Mouse (Mus musculus): ENCODE data around the gene Lypd5.
"Not testable (repeated sequence)": the region's sequence is repeated elsewhere in the genome, so short reads cannot be mapped to it uniquely, and the experiment has no call there.

Lypd5 gene

GRCm38 (mm10) chr7:24384070-24384469 lies 35.1 kb downstream of the Lypd5 start:
- no peak for DNase-seq (ENCODE audit: low spot score)

GRCm38 (mm10) chr7:24384827-24385226 lies 35.8 kb downstream of the Lypd5 start:
- peak; percentile 80 for DNase-seq (ENCODE audit: low spot score)

GRCm38 (mm10) chr7:24387059-24387556 lies 38.1 kb downstream of the Lypd5 start:
- no peak for DNase-seq (ENCODE audit: low spot score)

- no peak for DNase-seq (ENCODE audit: low spot score)
Observed at GRCm38 (mm10) chr7:24389516-24390187, 40.7 kb downstream of the Lypd5 start.

GRCm38 (mm10) chr7:24390512-24390911 lies 41.5 kb downstream of the Lypd5 start:
- DNase-seq (ENCODE audit: low spot score), result no peak

GRCm38 (mm10) chr7:24391077-24391476 lies 42.1 kb downstream of the Lypd5 start:
- peak; percentile 65 for DNase-seq (ENCODE audit: low spot score)

- no peak for DNase-seq (ENCODE audit: low spot score)
Observed at GRCm38 (mm10) chr7:24391687-24392086, 42.7 kb downstream of the Lypd5 start.

- DNase-seq (ENCODE audit: low spot score), result no peak
Observed at GRCm38 (mm10) chr7:24394054-24394453, 45.1 kb downstream of the Lypd5 start.

- DNase-seq (ENCODE audit: low spot score), result no peak
Observed at GRCm38 (mm10) chr7:24394475-24395161, 45.6 kb downstream of the Lypd5 start.

GRCm38 (mm10) chr7:24396832-24397231 lies 47.8 kb downstream of the Lypd5 start:
- DNase-seq (ENCODE audit: low spot score), result no peak

- no peak for DNase-seq (ENCODE audit: low spot score)
Observed at GRCm38 (mm10) chr7:24398364-24398913, 49.4 kb downstream of the Lypd5 start.

GRCm38 (mm10) chr7:24399256-24400081 lies 50.5 kb downstream of the Lypd5 start, which contains the start of gene Smg9:
Gene Smg9, plus strand, starts transcription at chr7:24399619.
- peak; percentile 100 for DNase-seq (ENCODE audit: low spot score)

GRCm38 (mm10) chr7:24400082-24400452 lies 51.1 kb downstream of the Lypd5 start:
- no peak for DNase-seq (ENCODE audit: low spot score)

- DNase-seq (ENCODE audit: low spot score), result not testable (repeated sequence)
Observed at GRCm38 (mm10) chr7:24400489-24400888, 51.5 kb downstream of the Lypd5 start.

- DNase-seq (ENCODE audit: low spot score), result no peak
Observed at GRCm38 (mm10) chr7:24402851-24403250, 53.9 kb downstream of the Lypd5 start.
